Mouse (Mus musculus): Measurements from ENCODE around the gene Gm17606.

DNA sequence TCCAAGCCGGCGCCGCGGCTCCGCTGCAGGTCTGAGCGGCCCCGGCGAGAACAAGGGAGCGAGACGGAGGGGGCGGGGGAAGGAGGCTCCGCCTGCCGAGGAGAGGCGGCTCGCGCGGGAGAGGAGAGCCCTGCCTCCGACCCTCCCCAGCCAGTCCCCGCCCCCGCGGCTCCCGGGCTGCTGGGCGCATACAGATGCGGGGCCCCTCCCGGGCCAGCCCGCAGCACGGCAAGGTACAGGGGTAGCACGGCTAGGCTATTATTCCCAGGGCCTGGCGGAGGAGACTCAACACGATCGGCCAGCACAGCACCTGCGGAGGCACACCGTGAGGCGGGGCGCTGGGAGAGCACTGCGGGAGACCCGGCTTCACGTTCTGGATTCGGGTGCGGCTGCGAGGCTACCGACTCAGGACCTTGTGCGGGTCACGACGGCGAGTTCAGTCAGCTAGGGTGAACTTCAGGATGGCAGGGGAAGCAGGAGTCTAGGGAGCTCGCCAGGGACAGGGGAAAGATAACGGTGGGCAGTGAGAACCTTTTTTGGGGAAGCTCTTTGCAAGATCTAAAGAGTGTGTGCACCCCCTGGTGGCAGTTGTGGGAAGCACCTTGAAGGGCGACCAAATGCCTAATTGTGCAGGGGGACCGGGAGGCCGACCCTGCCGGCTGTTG is 685 bp downstream of the Gm17606 start, which contains the start of gene Cdh24:
- TF ChIP-seq CTCF (IDR thresholded peaks at IDR 0.05; ENCODE audit: insufficient read depth, low read length) (peak; percentile 77), POLR2A (IDR thresholded peaks at IDR 0.05; ENCODE audit: borderline replicate concordance, extremely low read depth, low read depth, low read length) (peak; percentile 23; the same call in 1 of the 2 replicates)

Measured in lung, adult 2 months (tissue).